ENCODE assay signal across 8 mouse cellular contexts in genomic region chr3:97868024-97868689, GRCm38 (mm10). TPM values are rescaled to one million over a fixed set of nuclear protein-coding genes. Genes with fewer than 3 reads are reported as not detected.
DNase-seq lines count a peak whose midpoint lies in the region; ATAC-seq lines count a peak whose summit lies in the region.

No protein-coding gene starts in this region.

- H3K4me3 ChIP-seq in hindbrain, embryonic 14.5 days (replicated peaks; ENCODE audit: low read length), result peak overlapping the region; percentile 58

- ATAC-seq in hindbrain, embryonic 14.5 days (ENCODE audit: low FRiP score), result peak; percentile 91

- 3% methylated on average over 42 of the region's 42 CpGs for WGBS in hindbrain, embryonic 14.5 days

- H3K27me3 ChIP-seq in hindbrain, embryonic 14.5 days (ENCODE audit: control insufficient read depth, insufficient read depth, low read length), result peaks cover 15% of the 10 kb centered on the region

- DNase-seq in adrenal gland, adult (ENCODE audit: inconsistent age in 2 of 2, low spot score in 1 of 2), result peak; percentile 70 to 87
- DNase-seq in cerebellum, postnatal 4 days (ENCODE audit: low spot score in 2 of 2), result peak; percentile 21 to 48
- DNase-seq in gastrocnemius, adult 18-20 months (ENCODE audit: low spot score), result peak; percentile 85
- peak; percentile 72 for DNase-seq in hindbrain, embryonic 14.5 days (ENCODE audit: low spot score)
- DNase-seq in left cerebral cortex, adult 18-20 months (ENCODE audit: low spot score in 2 of 2), result peak; percentile 75 to 83
- peak; percentile 69 for DNase-seq in lung, postnatal 36 days
- DNase-seq in right cerebral cortex, adult 2 months (ENCODE audit: low spot score in 2 of 2), result peak; percentile 75 to 81
- DNase-seq in urinary bladder, adult 2 months (ENCODE audit: low spot score), result peak; percentile 58

- H3K27ac ChIP-seq in hindbrain, embryonic 14.5 days, result 0 out of 2 replicates have a peak overlapping the region, but pooled peaks have one; percentile 14

- H3K9ac ChIP-seq in hindbrain, embryonic 14.5 days, result peak overlapping the region; percentile 67

- no peaks in the 10 kb centered on the region for H3K36me3 ChIP-seq in hindbrain, embryonic 14.5 days (replicated peaks; ENCODE audit: control insufficient read depth, insufficient read depth)

- peaks cover 2% of the 10 kb centered on the region; the same call in 1 of the 2 replicates for H3K4me1 ChIP-seq in hindbrain, embryonic 14.5 days (replicated peaks; ENCODE audit: control insufficient read depth, insufficient read depth, low read length)

- peak overlapping the region; percentile 95 for H3K4me2 ChIP-seq in hindbrain, embryonic 14.5 days (replicated peaks)

- H3K9me3 ChIP-seq in hindbrain, embryonic 14.5 days (ENCODE audit: control insufficient read depth, low read length), result no peaks in the 10 kb centered on the region

RNA-seq across cellular contexts. Expression of gene Pde4dip, which starts 20.4 kb away (rescaled TPM):
- 1,000 to 10,000 TPM; 2,910 to 3,459 TPM for total RNA-seq in gastrocnemius, adult 18-20 months (2021)
- 76.6 and 84.5 TPM in 2 replicates for polyA plus RNA-seq in hindbrain, embryonic 14.5 days (2014; fragmentation: Nextera tagmentation; extraction: Ambion mirVana)
- 100 to 1,000 TPM; 207 to 211 TPM for total RNA-seq in left cerebral cortex, adult 18-20 months (2021)
- 31.3 and 41.1 TPM in 2 replicates for polyA plus RNA-seq in urinary bladder, adult 2 months (2012; rRNA removed)

RNA-seq across cellular contexts. Expression of gene Sec22b, which starts 32.8 kb away (rescaled TPM):
- total RNA-seq in gastrocnemius, adult 18-20 months (2021), result 10 to 100 TPM; 25.7 to 28.8 TPM
- 110 and 111 TPM in 2 replicates for polyA plus RNA-seq in hindbrain, embryonic 14.5 days (2014; fragmentation: Nextera tagmentation; extraction: Ambion mirVana)
- total RNA-seq in left cerebral cortex, adult 18-20 months (2021), result 10 to 100 TPM; 80.0 to 82.9 TPM
- 75.0 and 84.5 TPM in 2 replicates for polyA plus RNA-seq in urinary bladder, adult 2 months (2012; rRNA removed)

Comparison
In these comparisons a context has a peak if more than half of its experiments do, and no peak if none do; other contexts are left out.
1. Peak in every context shown above with its lines: DNase-seq, ATAC-seq, H3K4me3 ChIP-seq and H3K27ac ChIP-seq.
2. DNase-seq: peak in every context shown above with its lines; median percentile 85 in gastrocnemius, adult 18-20 months; 79 in left cerebral cortex, adult 18-20 months; 78 in adrenal gland, adult; 78 in right cerebral cortex, adult 2 months; 72 in hindbrain, embryonic 14.5 days; 69 in lung, postnatal 36 days; 58 in urinary bladder, adult 2 months; 34 in cerebellum, postnatal 4 days.
3. RNA of gene Pde4dip, which starts 20.4 kb away (total RNA-seq): 2,910 to 3,459 TPM in gastrocnemius, adult 18-20 months; 207 to 211 TPM in left cerebral cortex, adult 18-20 months; every median in the first group is over 10 times any median in the second.